Mouse (Mus musculus): ENCODE results near the gene Pak7.

- TF ChIP-seq CTCF (IDR thresholded peaks at IDR 0.05; ENCODE audit: low read depth, low read length): no peak
- no peak for TF ChIP-seq POLR2A (IDR thresholded peaks at IDR 0.05; ENCODE audit: borderline replicate concordance, low read depth, low read length)
These were observed 280.2 kb downstream of the Pak7 start for GRCm38 (mm10) chr2:136107597-136107996.

Measured in bone marrow macrophage, adult 2 months (primary cell).